Mouse (Mus musculus) liver, embryonic 14.5 days (tissue): ENCODE measurements around the gene Gab1.

Experiments
- CTCF ChIP-seq: IDR thresholded peaks from 2 replicates; pipeline ENCODE4 v1.5.1; 2016; ENCODE audit warnings: antibody characterized with exemption, low read depth, control low read depth
- EP300 ChIP-seq: IDR thresholded peaks from 2 replicates; pipeline ENCODE4 v1.6.1; 2016; ENCODE audit warnings: antibody characterized with exemption, low read depth

- TF ChIP-seq CTCF (no peak), EP300 (no peak)
These were observed 23.7 kb downstream of the Gab1 start for GRCm38 (mm10) chr8:80856606-80857005.
